Mouse (Mus musculus): ENCODE results near the gene Ptgdr2.

Gene Ptgdr2

GRCm38 (mm10) chr19:10904512-10904911 is 32.4 kb upstream of the Ptgdr2 start:
- H3K4me3 ChIP-seq (replicated peaks; ENCODE audit: low read length): no peak overlapping the region
- no peaks in the 10 kb centered on the region for H3K9me3 ChIP-seq (ENCODE audit: low read length)
- peaks cover 14% of the 10 kb centered on the region for H3K4me1 ChIP-seq (replicated peaks; ENCODE audit: low read depth, low read length)
- H3K27me3 ChIP-seq (ENCODE audit: insufficient read depth, low read length): no peaks in the 10 kb centered on the region
- peaks cover 99% of the 10 kb centered on the region for H3K36me3 ChIP-seq (ENCODE audit: insufficient read depth, low read length)
- TF ChIP-seq POU5F1 (IDR thresholded peaks at IDR 0.05; ENCODE audit: borderline replicate concordance, low read length) (no peak), NANOG (IDR thresholded peaks at IDR 0.05; ENCODE audit: borderline replicate concordance, low read length) (no peak)

GRCm38 (mm10) chr19:10904927-10905727 is 31.8 kb upstream of the Ptgdr2 start:
- TF ChIP-seq NANOG (IDR thresholded peaks at IDR 0.05; ENCODE audit: borderline replicate concordance, low read length): no peak
- no peak for TF ChIP-seq POU5F1 (IDR thresholded peaks at IDR 0.05; ENCODE audit: borderline replicate concordance, low read length)
- no peak for TF ChIP-seq CTCF (conservative IDR thresholded peaks at IDR 0.05; ENCODE audit: low read length)
- H3K9me3 ChIP-seq (ENCODE audit: low read length): no peaks in the 10 kb centered on the region
- no peak overlapping the region for H3K4me3 ChIP-seq (replicated peaks; ENCODE audit: low read length)

GRCm38 (mm10) chr19:10905728-10906000 is 31.3 kb upstream of the Ptgdr2 start:
- Histone ChIP-seq H3K27me3 (ENCODE audit: insufficient read depth, low read length) (no peaks in the 10 kb centered on the region), H3K4me3 (replicated peaks; ENCODE audit: low read length) (no peak overlapping the region), H3K9me3 (ENCODE audit: low read length) (no peaks in the 10 kb centered on the region), H3K4me1 (replicated peaks; ENCODE audit: low read depth, low read length) (peaks cover 14% of the 10 kb centered on the region), H3K36me3 (ENCODE audit: insufficient read depth, low read length) (peaks cover 90% of the 10 kb centered on the region)
- TF ChIP-seq POU5F1 (IDR thresholded peaks at IDR 0.05; ENCODE audit: borderline replicate concordance, low read length) (no peak), NANOG (IDR thresholded peaks at IDR 0.05; ENCODE audit: borderline replicate concordance, low read length) (no peak), CTCF (conservative IDR thresholded peaks at IDR 0.05; ENCODE audit: low read length) (no peak)

More at GRCm38 (mm10) chr19:10904927-10905727, 31.8 kb upstream of the Ptgdr2 start:
- H3K36me3 ChIP-seq (ENCODE audit: insufficient read depth, low read length): peaks cover 95% of the 10 kb centered on the region
- peaks cover 14% of the 10 kb centered on the region for H3K4me1 ChIP-seq (replicated peaks; ENCODE audit: low read depth, low read length)
- H3K27me3 ChIP-seq (ENCODE audit: insufficient read depth, low read length): no peaks in the 10 kb centered on the region

- no peak overlapping the region for H3K4me3 ChIP-seq (replicated peaks; ENCODE audit: low read length)
- peaks cover 67% of the 10 kb centered on the region for H3K36me3 ChIP-seq (ENCODE audit: insufficient read depth, low read length)
- H3K4me1 ChIP-seq (replicated peaks; ENCODE audit: low read depth, low read length): peaks cover 14% of the 10 kb centered on the region
- H3K27me3 ChIP-seq (ENCODE audit: insufficient read depth, low read length): no peaks in the 10 kb centered on the region
- H3K9me3 ChIP-seq (ENCODE audit: low read length): no peaks in the 10 kb centered on the region
- TF ChIP-seq CTCF (conservative IDR thresholded peaks at IDR 0.05; ENCODE audit: low read length) (peak; percentile 99), POU5F1 (IDR thresholded peaks at IDR 0.05; ENCODE audit: borderline replicate concordance, low read length) (no peak)
Observed at GRCm38 (mm10) chr19:10907891-10908290, 29.1 kb upstream of the Ptgdr2 start.

- no peaks in the 10 kb centered on the region for H3K9me3 ChIP-seq (ENCODE audit: low read length)
- H3K27me3 ChIP-seq (ENCODE audit: insufficient read depth, low read length): no peaks in the 10 kb centered on the region
- peaks cover 54% of the 10 kb centered on the region for H3K36me3 ChIP-seq (ENCODE audit: insufficient read depth, low read length)
- H3K4me1 ChIP-seq (replicated peaks; ENCODE audit: low read depth, low read length): peaks cover 13% of the 10 kb centered on the region
- no peak overlapping the region for H3K4me3 ChIP-seq (replicated peaks; ENCODE audit: low read length)
- TF ChIP-seq POU5F1 (IDR thresholded peaks at IDR 0.05; ENCODE audit: borderline replicate concordance, low read length): no peak
- no peak for TF ChIP-seq NANOG (IDR thresholded peaks at IDR 0.05; ENCODE audit: borderline replicate concordance, low read length)
- TF ChIP-seq CTCF (conservative IDR thresholded peaks at IDR 0.05; ENCODE audit: low read length): no peak
Observed at GRCm38 (mm10) chr19:10909087-10909721, 27.8 kb upstream of the Ptgdr2 start.

- Histone ChIP-seq H3K36me3 (ENCODE audit: insufficient read depth, low read length) (peaks cover 4% of the 10 kb centered on the region), H3K4me1 (replicated peaks; ENCODE audit: low read depth, low read length) (peaks cover 18% of the 10 kb centered on the region), H3K4me3 (replicated peaks; ENCODE audit: low read length) (no peak overlapping the region), H3K27me3 (ENCODE audit: insufficient read depth, low read length) (peaks cover 11% of the 10 kb centered on the region), H3K9me3 (ENCODE audit: low read length) (no peaks in the 10 kb centered on the region)
- TF ChIP-seq NANOG (IDR thresholded peaks at IDR 0.05; ENCODE audit: borderline replicate concordance, low read length): no peak
Observed at GRCm38 (mm10) chr19:10914291-10914690, 22.7 kb upstream of the Ptgdr2 start.

- Histone ChIP-seq H3K36me3 (ENCODE audit: insufficient read depth, low read length) (no peaks in the 10 kb centered on the region), H3K27me3 (ENCODE audit: insufficient read depth, low read length) (peaks cover 11% of the 10 kb centered on the region), H3K9me3 (ENCODE audit: low read length) (no peaks in the 10 kb centered on the region), H3K4me1 (replicated peaks; ENCODE audit: low read depth, low read length) (peaks cover 24% of the 10 kb centered on the region), H3K4me3 (replicated peaks; ENCODE audit: low read length) (no peak overlapping the region)
- no peak for TF ChIP-seq CTCF (conservative IDR thresholded peaks at IDR 0.05; ENCODE audit: low read length)
- no peak for TF ChIP-seq NANOG (IDR thresholded peaks at IDR 0.05; ENCODE audit: borderline replicate concordance, low read length)
- TF ChIP-seq POU5F1 (IDR thresholded peaks at IDR 0.05; ENCODE audit: borderline replicate concordance, low read length): no peak
Observed at GRCm38 (mm10) chr19:10914870-10915269, 22.1 kb upstream of the Ptgdr2 start.

- Histone ChIP-seq H3K36me3 (ENCODE audit: insufficient read depth, low read length) (no peaks in the 10 kb centered on the region), H3K9me3 (ENCODE audit: low read length) (no peaks in the 10 kb centered on the region), H3K4me3 (replicated peaks; ENCODE audit: low read length) (no peak overlapping the region), H3K27me3 (ENCODE audit: insufficient read depth, low read length) (peaks cover 15% of the 10 kb centered on the region), H3K4me1 (replicated peaks; ENCODE audit: low read depth, low read length) (peaks cover 34% of the 10 kb centered on the region)
- TF ChIP-seq POU5F1 (IDR thresholded peaks at IDR 0.05; ENCODE audit: borderline replicate concordance, low read length): no peak
- no peak for TF ChIP-seq CTCF (conservative IDR thresholded peaks at IDR 0.05; ENCODE audit: low read length)
- TF ChIP-seq NANOG (IDR thresholded peaks at IDR 0.05; ENCODE audit: borderline replicate concordance, low read length): no peak
Observed at GRCm38 (mm10) chr19:10916506-10916905, 20.5 kb upstream of the Ptgdr2 start.

Data from E14TG2a.4 (cell line).